Mouse (Mus musculus): ENCODE results near the gene Pyy. TPM values are rescaled to one million over a fixed set of nuclear protein-coding genes. Genes with fewer than 3 reads are reported as not detected.
A peak's percentile ranks its signal among the peaks of the same experiment; 100 is the strongest.

Pyy gene
- polyA plus RNA-seq, 1 experiment from 2014 or later, result not detected

GRCm38 (mm10) chr11:102089088-102089808, 18.4 kb downstream of the Pyy start:
- peak; percentile 35 for ATAC-seq (ENCODE audit: low FRiP score, low read depth)
- peak overlapping the region; percentile 79 for H3K9ac ChIP-seq (replicated peaks)
- H3K27me3 ChIP-seq, result peaks cover 7% of the 10 kb centered on the region; the same call in 1 of the 2 replicates
- peaks cover 5% of the 10 kb centered on the region; the same call in 1 of the 2 replicates for H3K36me3 ChIP-seq
- H3K4me3 ChIP-seq, result peak overlapping the region; percentile 63
- peak overlapping the region; percentile 83 for H3K4me2 ChIP-seq (replicated peaks)
- H3K9me3 ChIP-seq, result no peaks in the 10 kb centered on the region
- H3K27ac ChIP-seq (replicated peaks), result peak overlapping the region; percentile 96
- 1% methylated on average over 20 of the region's 20 CpGs for WGBS
- peaks cover 36% of the 10 kb centered on the region for H3K4me1 ChIP-seq

- Histone ChIP-seq H3K4me1 (peaks cover 39% of the 10 kb centered on the region), H3K4me2 (replicated peaks) (peak within 1 kb of the TSS; percentile 83), H3K4me3 (peak within 1 kb of the TSS; percentile 63), H3K9me3 (no peaks in the 10 kb centered on the region), H3K27me3 (peaks cover 7% of the 10 kb centered on the region; the same call in 1 of the 2 replicates), H3K9ac (replicated peaks) (peak within 1 kb of the TSS; percentile 79), H3K27ac (replicated peaks) (peak within 1 kb of the TSS; percentile 96), H3K36me3 (peaks cover 7% of the 10 kb centered on the region; the same call in 1 of the 2 replicates)
- whole genome bisulfite sequencing, result under 1% methylated on average over 48 of the region's 49 CpGs
- ATAC-seq (ENCODE audit: low FRiP score, low read depth), result peak; percentile 61
These were observed 19.4 kb downstream of the Pyy start, which contains the start of gene Mpp2 for GRCm38 (mm10) chr11:102087931-102088898. Mpp2 (minus strand) TSS chr11:102088515.

GRCm38 (mm10) chr11:102087081-102087751, 20.4 kb downstream of the Pyy start:
- peak overlapping the region; percentile 79 for H3K9ac ChIP-seq (replicated peaks)
- no peaks in the 10 kb centered on the region for H3K9me3 ChIP-seq
- under 1% methylated on average over 39 of the region's 39 CpGs for WGBS
- H3K27ac ChIP-seq (replicated peaks), result peak overlapping the region; percentile 96
- peaks cover 49% of the 10 kb centered on the region for H3K4me1 ChIP-seq
- peak overlapping the region; percentile 83 for H3K4me2 ChIP-seq (replicated peaks)
- peaks cover 7% of the 10 kb centered on the region; the same call in 1 of the 2 replicates for H3K27me3 ChIP-seq
- peaks cover 7% of the 10 kb centered on the region; the same call in 1 of the 2 replicates for H3K36me3 ChIP-seq
- peak overlapping the region; percentile 63 for H3K4me3 ChIP-seq
- ATAC-seq (ENCODE audit: low FRiP score, low read depth), result peak; percentile 78

DNA sequence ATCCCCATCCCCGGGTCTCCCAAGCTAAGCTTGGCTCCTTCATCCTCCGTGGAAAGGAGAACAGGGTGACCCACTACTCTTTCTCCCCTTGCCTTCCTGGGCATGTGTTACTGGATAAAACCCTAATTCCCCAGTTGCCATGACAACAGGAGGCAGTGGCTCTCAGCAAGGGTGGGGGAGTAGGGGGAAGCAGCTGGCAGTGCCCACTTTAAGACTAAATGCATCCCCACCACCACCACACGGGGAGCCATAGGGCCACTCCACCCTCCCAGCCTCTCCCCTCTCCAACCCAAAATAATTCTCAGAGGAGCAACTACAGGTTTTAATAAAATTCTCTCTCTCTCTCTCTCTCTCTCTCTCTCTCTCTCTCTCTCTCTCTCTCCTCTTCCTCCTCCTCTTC, 21.3 kb downstream of the Pyy start:
- WGBS, result 10% methylated on average over 3 of the region's 3 CpGs
- Histone ChIP-seq H3K4me1 (peaks cover 58% of the 10 kb centered on the region), H3K27ac (replicated peaks) (peak overlapping the region; percentile 96), H3K27me3 (peaks cover 3% of the 10 kb centered on the region; the same call in 1 of the 2 replicates), H3K9me3 (no peaks in the 10 kb centered on the region), H3K9ac (replicated peaks) (peak overlapping the region; percentile 79), H3K4me2 (replicated peaks) (peak overlapping the region; percentile 83), H3K4me3 (peak overlapping the region; percentile 63), H3K36me3 (peaks cover 7% of the 10 kb centered on the region; the same call in 1 of the 2 replicates)
- ATAC-seq (ENCODE audit: low FRiP score, low read depth), result no peak

GRCm38 (mm10) chr11:102084159-102084558, 23.5 kb downstream of the Pyy start:
- H3K36me3 ChIP-seq, result peaks cover 14% of the 10 kb centered on the region; the same call in 1 of the 2 replicates
- H3K27me3 ChIP-seq, result peaks cover 4% of the 10 kb centered on the region; the same call in 1 of the 2 replicates
- WGBS, result 5% methylated on average over 7 of the region's 7 CpGs
- no peak overlapping the region for H3K4me2 ChIP-seq (replicated peaks)
- H3K9me3 ChIP-seq, result no peaks in the 10 kb centered on the region
- H3K4me1 ChIP-seq, result peaks cover 50% of the 10 kb centered on the region
- H3K4me3 ChIP-seq, result no peak overlapping the region
- no peak for ATAC-seq (ENCODE audit: low FRiP score, low read depth)
- H3K9ac ChIP-seq (replicated peaks), result no peak overlapping the region
- peak overlapping the region; percentile 42; the same call in 1 of the 2 replicates for H3K27ac ChIP-seq (replicated peaks)

GRCm38 (mm10) chr11:102083193-102083592, 24.4 kb downstream of the Pyy start:
- Histone ChIP-seq H3K9me3 (no peaks in the 10 kb centered on the region), H3K36me3 (peaks cover 17% of the 10 kb centered on the region), H3K27ac (replicated peaks) (no peak overlapping the region), H3K27me3 (peaks cover 4% of the 10 kb centered on the region; the same call in 1 of the 2 replicates), H3K4me3 (no peak overlapping the region), H3K9ac (replicated peaks) (no peak overlapping the region), H3K4me1 (peaks cover 45% of the 10 kb centered on the region), H3K4me2 (replicated peaks) (peak overlapping the region; percentile 71)
- 54% methylated on average over 4 of the region's 4 CpGs for WGBS
- no peak for ATAC-seq (ENCODE audit: low FRiP score, low read depth)

- H3K4me2 ChIP-seq (replicated peaks), result peak overlapping the region; percentile 71
- H3K36me3 ChIP-seq, result peaks cover 24% of the 10 kb centered on the region
- no peaks in the 10 kb centered on the region for H3K9me3 ChIP-seq
- 1% methylated on average over 18 of the region's 18 CpGs for WGBS
- peaks cover 4% of the 10 kb centered on the region; the same call in 1 of the 2 replicates for H3K27me3 ChIP-seq
- peaks cover 45% of the 10 kb centered on the region for H3K4me1 ChIP-seq
- peak overlapping the region; percentile 59 for H3K9ac ChIP-seq (replicated peaks)
- H3K27ac ChIP-seq (replicated peaks), result no peak overlapping the region
- peak; percentile 78 for ATAC-seq (ENCODE audit: low FRiP score, low read depth)
- peak overlapping the region; percentile 40 for H3K4me3 ChIP-seq
These were observed 25.3 kb downstream of the Pyy start for GRCm38 (mm10) chr11:102082322-102082721.

DNA sequence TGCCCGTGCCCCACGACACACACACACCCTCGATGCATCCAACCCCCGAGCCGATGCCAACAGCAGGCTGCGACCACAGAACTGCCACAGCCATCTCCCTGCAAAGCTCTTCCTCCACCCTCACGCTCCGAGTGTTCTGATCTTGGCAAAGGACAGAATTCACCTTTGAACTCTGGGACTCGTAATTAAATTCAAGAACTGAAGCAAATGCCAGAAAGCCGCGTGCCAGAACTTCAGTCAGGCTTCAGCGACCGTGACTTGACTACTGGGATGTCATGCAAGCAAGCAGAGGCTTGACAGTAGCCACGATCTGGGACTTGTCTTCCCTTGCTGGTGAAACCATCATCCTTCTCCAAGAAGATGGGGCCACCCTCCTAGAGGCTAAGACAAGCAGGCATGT, 33.9 kb downstream of the Pyy start:
- Histone ChIP-seq H3K4me1 (peaks cover 6% of the 10 kb centered on the region), H3K27ac (replicated peaks) (no peak overlapping the region), H3K9ac (replicated peaks) (no peak overlapping the region), H3K27me3 (no peaks in the 10 kb centered on the region), H3K9me3 (no peaks in the 10 kb centered on the region), H3K4me2 (replicated peaks) (no peak overlapping the region), H3K4me3 (no peak overlapping the region), H3K36me3 (peaks cover 15% of the 10 kb centered on the region)
- ATAC-seq (ENCODE audit: low FRiP score, low read depth), result no peak
- 72% methylated on average over 14 of the region's 14 CpGs for WGBS

- WGBS, result 84% methylated on average over 5 of the region's 5 CpGs
- no peak for ATAC-seq (ENCODE audit: low FRiP score, low read depth)
- H3K4me1 ChIP-seq, result peaks cover 6% of the 10 kb centered on the region
- no peak overlapping the region for H3K4me3 ChIP-seq
- no peak overlapping the region for H3K27ac ChIP-seq (replicated peaks)
- H3K36me3 ChIP-seq, result peaks cover 7% of the 10 kb centered on the region; the same call in 1 of the 2 replicates
- H3K9ac ChIP-seq (replicated peaks), result no peak overlapping the region
- H3K4me2 ChIP-seq (replicated peaks), result no peak overlapping the region
- no peaks in the 10 kb centered on the region for H3K27me3 ChIP-seq
- no peaks in the 10 kb centered on the region for H3K9me3 ChIP-seq
These were observed 34.9 kb downstream of the Pyy start for GRCm38 (mm10) chr11:102072729-102073128.

GRCm38 (mm10) chr11:102070426-102070825, 37.2 kb downstream of the Pyy start:
- H3K27ac ChIP-seq (replicated peaks), result no peak overlapping the region
- no peaks in the 10 kb centered on the region for H3K27me3 ChIP-seq
- H3K4me3 ChIP-seq, result no peak overlapping the region
- no peaks in the 10 kb centered on the region for H3K36me3 ChIP-seq
- peak overlapping the region; percentile 15 for H3K4me2 ChIP-seq (replicated peaks)
- no peak for ATAC-seq (ENCODE audit: low FRiP score, low read depth)
- no peak overlapping the region for H3K9ac ChIP-seq (replicated peaks)
- peaks cover 6% of the 10 kb centered on the region for H3K4me1 ChIP-seq
- 1% methylated on average over 12 of the region's 13 CpGs for WGBS
- no peaks in the 10 kb centered on the region for H3K9me3 ChIP-seq

GRCm38 (mm10) chr11:102069633-102070032, 38.0 kb downstream of the Pyy start:
- ATAC-seq (ENCODE audit: low FRiP score, low read depth), result no peak
- no peak overlapping the region for H3K4me3 ChIP-seq
- H3K9me3 ChIP-seq, result no peaks in the 10 kb centered on the region
- H3K27me3 ChIP-seq, result no peaks in the 10 kb centered on the region
- H3K4me2 ChIP-seq (replicated peaks), result no peak overlapping the region
- no peaks in the 10 kb centered on the region for H3K36me3 ChIP-seq
- no peak overlapping the region for H3K9ac ChIP-seq (replicated peaks)
- H3K4me1 ChIP-seq, result peaks cover 6% of the 10 kb centered on the region
- 55% methylated on average over 11 of the region's 11 CpGs for WGBS
- H3K27ac ChIP-seq (replicated peaks), result no peak overlapping the region

Data from midbrain, embryonic 12.5 days (tissue).